Mouse (Mus musculus): ENCODE data around the gene Rpl38.

Rpl38 gene

DNA sequence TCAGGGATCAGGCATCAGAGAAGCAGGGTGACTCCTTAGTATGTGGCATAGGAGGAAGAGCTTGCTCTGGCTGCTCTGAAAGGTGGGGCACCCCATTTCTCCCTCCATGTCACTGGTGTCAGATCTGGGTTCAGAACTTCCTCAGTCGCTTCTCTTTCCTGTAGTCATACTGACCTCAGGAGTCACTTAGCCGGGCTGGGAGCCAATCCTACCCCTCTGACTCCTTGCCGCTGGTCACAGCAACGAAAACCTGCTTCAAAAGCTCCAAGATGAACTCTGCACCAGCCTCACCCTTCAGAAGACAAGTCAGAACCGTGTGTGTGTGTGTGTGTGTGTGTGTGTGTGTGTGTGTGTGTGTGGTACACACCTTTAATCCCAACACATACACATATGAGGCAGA lies 38.0 kb downstream of the Rpl38 start:
- DNase-seq = no peak

DNA sequence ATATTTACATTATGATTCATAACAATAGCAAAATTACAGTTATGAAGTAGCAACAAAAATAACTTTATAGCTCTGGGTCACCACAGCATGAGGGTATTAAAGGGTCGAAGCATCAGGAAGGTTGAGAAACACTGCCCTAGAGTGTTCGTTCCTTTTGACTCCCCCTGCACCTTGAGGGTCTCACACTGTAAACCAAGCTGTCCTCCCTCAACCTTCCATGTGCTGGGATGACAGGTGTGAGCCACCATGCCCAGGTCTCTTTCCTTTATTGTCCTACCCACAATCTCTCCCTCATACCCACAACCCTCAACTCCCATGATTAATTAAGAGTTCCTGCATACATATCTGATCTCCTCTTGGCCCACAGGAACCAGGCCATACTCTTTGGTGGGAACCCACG lies 43.1 kb downstream of the Rpl38 start:
- no peak for DNase-seq

DNA sequence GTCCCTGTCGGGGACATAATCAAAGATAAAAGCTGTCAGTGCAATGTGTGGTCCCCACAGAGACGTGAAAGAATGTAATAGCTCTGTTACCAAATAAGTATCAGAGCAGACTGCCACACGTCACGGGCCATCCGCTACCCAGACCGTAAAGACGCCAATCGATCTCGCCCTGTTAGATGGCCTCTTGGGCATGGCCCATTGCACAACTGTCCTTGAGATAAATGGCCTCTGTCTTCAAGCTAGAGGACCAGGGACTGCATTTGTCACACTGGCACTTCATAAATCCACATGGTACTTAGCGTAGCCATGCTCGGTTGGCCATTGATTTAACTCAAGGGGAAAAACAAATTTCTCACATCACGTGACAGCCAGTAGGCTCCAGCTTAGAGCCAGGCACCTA lies 43.5 kb downstream of the Rpl38 start:
- DNase-seq = no peak

DNA sequence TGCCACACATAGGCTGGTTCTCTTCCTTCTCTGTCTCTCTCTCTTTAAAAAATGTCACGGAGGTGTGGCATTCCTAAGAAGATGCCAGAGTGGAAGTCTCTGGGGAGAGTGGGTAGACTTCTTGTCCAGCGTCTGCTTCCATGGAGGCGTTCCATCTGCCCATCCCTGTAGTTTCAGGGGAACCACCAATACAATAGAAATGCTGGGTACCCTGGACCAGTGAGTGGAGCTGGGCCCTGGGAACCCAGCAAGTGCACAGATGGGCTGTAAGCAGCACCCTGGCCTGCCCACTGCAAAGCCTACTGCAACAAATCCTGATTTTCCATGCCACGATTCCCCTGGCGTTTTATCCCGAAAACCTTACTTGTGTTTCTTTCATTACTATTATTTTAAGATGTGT lies 46.2 kb downstream of the Rpl38 start:
- DNase-seq = no peak

- no peak for DNase-seq
These were observed 47.2 kb downstream of the Rpl38 start for GRCm38 (mm10) chr11:114715531-114715930.

GRCm38 (mm10) chr11:114720535-114720934 lies 52.2 kb downstream of the Rpl38 start:
- DNase-seq = no peak

Data from cerebellum, adult 11-12 months (tissue).